Mouse (Mus musculus): ENCODE results near the gene Exoc6b.
"Not testable (repeated sequence)": the region's sequence is repeated elsewhere in the genome, so short reads cannot be mapped to it uniquely, and the experiment has no call there.

The Exoc6b gene

DNA sequence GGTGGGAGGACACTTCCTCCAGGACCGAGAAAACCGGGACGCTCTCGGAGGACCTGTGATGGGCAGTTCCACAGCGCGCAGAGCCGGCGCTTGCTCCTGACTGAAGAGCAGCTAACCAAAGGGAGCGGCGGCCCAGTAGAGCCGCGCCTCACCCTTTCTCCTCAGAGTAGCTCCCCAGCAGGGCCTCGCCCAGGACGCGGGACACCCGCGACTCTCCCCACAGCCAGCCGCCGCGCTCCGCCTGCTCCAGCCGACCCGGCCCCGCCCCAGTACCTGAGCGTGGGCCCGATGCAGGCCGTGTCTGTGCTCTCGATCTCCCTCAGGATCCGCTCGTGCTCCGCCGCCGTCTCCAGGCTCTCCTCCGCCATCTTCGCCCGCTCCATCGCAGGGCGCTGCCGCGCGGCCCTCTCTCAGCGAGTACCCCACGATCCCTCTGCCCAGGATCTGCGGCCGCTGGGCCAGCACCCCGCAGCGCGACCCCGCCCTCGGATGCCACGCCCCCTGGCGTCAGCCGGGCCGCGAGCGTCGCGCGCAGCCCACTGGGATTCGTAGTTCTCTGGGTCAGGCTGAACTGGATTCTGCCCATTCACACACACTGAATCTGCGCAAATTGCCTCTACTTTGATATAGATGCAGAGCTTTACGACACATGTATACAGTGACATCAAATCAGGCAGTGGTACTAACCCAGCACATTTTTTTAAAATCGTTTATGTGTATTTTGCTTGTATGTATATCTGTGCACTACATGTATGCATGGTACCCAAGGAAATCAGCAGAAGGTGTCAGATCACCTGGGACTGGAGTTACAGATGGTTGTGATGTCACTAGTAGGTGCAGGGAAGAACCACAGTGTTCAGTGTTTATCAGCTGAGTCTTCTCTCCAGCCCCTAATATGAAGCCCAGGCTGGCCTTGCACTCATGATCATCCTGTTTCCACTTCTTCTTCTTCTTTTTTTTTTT is at the start of gene Exoc6b:
Exoc6b (minus strand) TSS at position 491 of the 963 bp plus-strand sequence.
- peak; percentile 72 for DNase-seq (ENCODE audit: low spot score)

DNA sequence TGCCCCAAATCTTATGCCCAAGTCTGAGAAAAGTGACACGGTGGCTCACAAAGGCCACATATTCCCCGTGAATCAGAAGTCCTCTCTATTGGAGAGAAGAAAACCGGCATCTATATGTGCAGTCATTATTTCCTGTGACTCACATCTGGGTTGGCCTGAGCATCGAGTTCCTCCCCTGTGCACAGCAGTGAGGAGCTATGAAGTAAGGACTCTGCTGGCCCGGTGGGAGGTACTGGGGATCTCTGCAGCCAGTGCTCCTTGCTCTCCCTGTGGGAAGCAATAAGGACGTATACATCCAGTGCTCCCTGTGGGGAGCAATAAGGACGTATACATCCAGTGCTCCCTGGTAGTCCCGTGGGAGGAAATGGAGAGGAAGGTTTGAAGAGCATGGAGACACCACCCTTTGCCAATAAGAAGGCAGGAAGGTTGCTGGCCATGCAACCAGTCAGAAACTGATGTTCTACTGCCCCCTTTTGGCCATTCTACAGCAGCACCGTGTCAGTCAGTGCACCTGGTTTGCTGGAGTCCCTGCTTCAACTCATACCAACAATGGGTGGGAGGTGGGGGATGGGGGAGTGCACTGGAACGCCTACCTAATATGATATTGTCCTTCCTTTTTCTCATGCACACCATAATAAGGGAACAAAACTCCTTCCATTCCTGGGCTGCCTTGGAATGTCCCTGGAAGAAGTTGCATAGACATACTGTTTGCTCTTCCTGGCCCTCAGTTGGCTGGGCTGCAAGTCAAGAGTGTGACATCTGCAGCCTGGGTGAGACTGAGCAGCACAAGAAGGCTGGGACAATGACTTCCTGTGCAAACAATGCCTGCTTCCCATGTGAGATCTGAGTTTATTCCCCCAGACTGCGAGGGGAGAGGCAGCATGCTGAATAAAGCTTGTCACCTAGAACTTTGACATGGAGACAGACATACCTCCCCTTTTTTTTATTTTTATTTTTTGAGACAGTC is 48.5 kb upstream of the Exoc6b start:
- DNase-seq (ENCODE audit: low spot score), result not testable (repeated sequence)

DNA sequence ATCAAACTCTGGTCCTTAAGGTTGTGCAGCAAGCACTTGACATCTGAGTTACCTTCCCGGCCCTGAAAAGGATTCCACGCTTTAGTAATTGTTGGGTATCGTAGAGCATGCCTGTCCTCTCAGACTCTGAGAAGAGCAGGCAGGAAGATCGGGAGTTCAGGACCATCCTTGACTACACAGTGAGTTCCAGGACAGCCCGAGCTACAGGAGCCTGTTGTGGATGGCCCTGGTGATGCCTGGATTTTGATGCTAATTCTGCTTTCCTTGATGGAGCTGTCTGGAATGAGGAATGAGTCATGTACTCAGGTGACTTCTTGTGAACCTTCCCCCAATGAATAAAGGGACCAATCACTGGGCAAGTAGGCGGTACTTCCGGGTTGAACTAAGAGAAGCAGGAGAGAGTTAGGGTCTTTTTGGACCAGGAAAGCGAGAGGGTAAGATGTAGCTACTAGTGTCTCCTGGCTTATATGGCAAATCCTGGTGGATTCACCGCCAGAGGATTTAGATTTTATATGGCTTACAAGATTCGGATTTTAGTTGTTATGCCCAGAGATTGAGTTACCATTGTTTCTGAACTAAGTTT is 35.8 kb upstream of the Exoc6b start:
- DNase-seq (ENCODE audit: low spot score), result no peak

DNA sequence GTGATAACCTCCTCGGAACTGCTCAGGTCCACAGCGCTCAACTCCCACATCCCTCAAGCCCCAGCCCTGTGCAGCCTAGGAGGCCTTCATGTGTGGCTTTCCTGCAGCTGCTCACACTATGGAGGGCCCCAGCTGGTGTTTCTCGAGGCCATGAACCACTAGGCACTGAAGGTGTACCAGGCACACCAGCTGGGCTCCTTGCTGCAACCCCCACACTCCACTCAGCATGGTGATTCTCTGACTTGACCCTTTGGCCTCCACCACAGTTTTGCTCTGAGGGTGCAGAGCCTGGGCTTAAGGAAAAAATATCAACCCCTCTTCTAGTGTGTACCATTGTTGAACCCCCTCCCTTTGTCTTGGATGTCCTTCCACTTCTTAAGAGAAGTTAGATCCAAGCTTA is 34.0 kb upstream of the Exoc6b start:
- no peak for DNase-seq (ENCODE audit: low spot score)

DNA sequence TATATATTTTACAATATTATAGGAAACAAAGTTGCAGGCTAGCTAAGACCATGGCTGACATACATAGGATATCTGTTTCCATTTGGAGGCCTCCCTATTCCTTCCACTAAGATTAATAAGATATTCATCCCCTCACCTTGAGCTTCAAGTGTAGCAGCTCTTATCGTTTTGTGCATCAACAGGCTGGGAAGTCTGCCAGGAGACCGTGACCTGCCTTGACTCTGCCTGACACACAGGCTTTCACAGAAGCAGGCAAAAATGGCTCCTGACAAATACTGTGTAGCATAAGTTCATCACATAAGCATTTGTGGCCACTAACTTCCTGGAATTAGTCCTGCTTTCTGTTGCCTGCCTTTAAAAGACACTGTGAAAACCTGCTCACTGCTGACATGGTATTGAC is 27.1 kb upstream of the Exoc6b start:
- DNase-seq (ENCODE audit: low spot score), result no peak

DNA sequence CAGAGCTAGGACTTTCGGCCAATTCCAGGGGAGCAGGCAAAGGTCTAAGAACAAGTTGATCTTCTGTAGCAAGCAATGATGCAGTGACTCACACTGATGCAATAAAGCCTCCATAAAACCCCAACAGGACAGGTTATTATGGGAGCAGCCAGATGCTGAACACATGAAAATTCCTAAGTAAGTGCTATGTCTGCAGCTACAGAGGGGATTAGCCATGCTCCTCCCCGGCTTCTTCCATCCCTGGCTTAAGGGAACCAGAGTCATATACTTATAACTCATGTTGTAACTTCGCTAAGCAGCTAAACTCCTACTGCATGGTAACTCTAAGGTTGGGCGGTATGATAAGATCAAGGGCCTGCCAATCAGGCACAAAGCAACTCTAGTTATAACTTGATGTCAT is 18.1 kb upstream of the Exoc6b start:
- DNase-seq (ENCODE audit: low spot score), result no peak

DNA sequence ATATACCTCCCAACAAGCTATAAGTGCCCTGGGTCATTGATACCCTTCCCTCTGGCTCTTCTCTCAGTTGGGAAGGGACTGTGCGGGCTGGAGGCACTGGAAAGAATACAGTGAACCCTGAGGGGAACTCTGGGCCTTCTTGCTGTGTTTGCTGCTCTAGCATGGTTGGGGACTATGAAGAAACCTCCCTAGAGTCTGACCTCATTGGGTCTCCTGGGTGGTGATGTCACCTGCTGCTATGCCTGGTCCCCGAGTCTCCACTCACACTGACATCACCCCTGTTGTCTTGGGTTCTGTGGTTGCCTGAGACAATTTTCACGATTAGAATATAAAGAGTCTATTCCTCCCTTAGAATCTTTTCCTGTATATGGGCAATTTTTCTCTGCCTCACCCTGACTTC is 17.3 kb upstream of the Exoc6b start:
- no peak for DNase-seq (ENCODE audit: low spot score)

DNA sequence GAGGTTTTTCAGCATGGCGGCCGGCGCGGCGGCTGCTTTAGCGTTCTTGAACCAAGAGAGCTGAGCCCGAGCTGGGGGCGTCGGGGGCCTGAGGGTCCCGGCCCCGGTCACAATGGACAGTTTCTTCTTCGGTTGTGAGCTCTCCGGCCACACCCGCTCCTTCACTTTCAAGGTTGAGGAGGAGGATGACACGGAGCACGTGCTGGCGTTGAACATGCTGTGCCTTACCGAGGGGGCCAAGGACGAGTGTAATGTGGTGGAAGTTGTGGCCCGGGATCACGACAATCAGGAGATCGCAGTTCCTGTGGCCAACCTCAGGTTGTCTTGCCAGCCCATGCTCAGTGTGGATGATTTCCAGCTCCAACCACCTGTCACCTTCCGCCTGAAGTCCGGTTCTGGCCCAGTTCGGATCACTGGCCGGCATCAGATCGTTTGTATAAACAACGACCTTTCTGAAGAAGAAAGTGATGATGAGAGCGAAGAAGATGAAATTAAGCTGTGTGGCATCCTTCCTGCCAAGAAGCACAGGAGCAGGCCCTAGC is 6.9 kb upstream of the Exoc6b start:
- not testable (repeated sequence) for DNase-seq (ENCODE audit: low spot score)

DNA sequence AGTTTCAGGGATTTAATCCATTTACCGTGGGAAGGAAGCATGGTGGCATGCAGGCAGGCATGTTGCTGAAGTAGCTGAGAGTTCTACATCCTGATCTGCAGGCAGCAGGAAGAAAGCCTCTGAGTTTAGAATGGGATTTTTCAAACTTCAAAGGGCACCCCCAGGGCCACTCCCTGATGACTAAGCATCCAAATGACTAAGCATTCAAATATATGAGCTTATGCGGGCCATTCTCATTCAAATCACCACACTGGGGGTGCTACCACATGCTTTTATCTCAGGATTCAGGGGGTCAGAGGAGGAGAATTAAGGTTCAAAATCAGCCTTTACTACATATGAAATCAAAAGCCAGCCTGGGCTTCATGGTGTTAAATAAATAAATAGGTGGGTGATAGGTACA is 5.7 kb upstream of the Exoc6b start:
- DNase-seq (ENCODE audit: low spot score), result no peak

DNA sequence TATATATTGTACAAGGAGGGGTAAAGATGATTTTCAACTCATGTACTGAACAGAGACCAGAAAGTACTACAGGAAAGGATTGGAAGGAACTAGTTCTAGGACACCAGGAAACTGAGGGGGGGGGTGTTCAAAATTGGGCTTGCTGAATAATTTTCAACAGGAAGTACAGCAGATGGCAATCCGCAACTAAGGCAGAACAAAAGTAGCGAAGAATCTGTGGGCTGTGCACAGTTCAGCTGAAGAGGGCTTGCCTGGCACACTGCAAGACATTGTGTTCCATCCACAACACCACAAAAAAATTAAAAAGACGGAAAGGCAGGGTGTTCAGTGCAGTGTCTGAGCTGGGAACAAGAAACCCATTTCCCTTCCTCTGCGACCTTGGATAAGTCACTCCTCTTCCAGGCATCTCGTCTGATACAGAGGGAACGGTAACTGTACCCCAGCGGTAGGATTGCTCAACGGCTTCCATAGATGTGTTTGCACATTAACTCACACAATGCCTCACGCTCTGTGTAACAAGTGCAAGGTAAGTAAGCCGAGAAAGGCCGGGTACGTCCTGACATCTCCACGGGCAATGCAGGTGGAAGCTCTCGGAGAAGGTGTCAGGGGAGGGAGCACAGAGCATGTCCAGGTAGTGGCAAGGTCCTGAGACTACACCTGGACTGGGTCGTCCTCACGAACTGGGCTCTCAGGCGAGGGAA is 841 bp downstream of the Exoc6b start:
- DNase-seq (ENCODE audit: low spot score), result no peak

DNA sequence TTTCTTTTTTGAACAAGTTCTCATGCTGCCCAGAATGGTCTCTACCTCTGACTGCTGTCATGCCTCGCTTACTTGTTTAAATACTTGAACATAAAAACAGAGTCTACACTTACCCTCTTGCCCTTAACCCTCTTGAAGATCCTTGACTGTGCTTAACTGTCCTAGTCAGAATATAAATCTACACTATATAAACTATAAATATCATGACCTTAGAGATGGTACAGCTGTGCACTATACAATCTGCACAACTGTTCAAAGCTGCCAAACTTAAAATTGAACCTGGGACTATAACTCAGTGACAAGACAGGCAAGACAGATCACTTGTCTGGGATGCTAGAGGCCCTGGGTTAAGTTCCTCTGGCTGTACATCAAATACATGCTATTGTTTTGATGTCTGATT is 11.7 kb downstream of the Exoc6b start:
- no peak for DNase-seq (ENCODE audit: low spot score)

DNA sequence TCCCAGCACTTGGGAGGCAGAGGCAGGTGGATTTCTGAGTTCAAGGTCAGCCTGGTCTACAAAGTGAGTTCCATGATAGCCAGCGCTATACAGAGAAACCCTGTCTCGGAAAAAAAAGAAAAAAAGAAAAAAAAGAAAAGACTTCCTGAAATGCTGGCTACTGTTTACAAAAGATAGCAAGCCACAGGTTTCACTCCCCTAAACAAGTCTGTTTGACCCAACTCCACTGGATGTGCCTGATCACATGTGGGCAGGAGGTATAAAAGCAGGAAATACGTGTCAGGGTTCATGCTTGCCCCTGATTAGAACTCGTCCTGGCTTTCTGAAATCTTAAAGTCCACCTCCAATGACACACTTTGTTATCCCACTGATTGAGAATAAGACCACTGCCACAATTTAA is 18.2 kb downstream of the Exoc6b start:
- no peak for DNase-seq (ENCODE audit: low spot score)

DNA sequence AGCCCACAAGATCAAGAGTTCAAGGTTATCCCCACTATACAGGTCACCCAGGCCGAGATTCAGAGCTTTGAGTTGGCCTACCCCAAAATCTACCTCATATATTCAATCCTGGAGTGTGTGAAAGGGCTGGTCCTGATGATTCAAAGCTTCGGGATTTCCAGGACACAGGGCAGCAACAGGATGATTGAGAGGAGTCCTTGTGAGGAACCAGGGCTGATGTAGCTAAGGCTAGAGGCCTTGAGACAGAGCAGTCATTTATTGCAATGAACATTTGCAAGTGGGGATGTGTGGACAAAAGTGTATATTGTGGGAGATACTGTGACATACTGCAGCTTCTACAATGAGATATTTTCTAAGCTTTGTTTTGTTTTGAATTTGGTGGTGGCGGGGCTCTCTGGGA is 22.8 kb downstream of the Exoc6b start:
- DNase-seq (ENCODE audit: low spot score), result no peak

DNA sequence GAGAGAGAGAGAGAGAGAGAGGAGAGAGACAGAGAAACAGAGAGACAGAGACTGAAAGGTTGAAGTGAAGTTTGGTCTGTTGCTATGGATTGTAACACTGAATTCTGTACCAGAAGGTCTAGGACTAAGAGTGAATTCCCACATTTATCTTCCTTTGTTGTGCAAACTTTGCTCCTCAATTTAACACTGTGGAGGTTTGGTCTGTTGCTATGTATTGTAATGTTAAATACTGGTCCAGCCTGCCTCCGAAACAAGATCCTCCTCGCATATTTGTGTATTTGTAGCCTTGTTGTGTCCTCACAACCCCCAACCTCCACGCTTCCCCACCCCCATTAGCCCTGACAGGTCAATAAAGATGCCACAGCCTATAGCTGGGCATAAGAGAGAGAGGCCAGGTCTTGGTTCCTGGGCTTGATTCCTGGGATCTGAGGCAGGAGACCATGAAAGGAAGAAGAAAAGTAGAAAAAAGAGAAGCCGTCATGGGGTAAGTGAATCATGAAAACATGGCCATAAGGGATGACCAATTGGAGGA is 24.6 kb downstream of the Exoc6b start:
- DNase-seq (ENCODE audit: low spot score), result no peak

DNA sequence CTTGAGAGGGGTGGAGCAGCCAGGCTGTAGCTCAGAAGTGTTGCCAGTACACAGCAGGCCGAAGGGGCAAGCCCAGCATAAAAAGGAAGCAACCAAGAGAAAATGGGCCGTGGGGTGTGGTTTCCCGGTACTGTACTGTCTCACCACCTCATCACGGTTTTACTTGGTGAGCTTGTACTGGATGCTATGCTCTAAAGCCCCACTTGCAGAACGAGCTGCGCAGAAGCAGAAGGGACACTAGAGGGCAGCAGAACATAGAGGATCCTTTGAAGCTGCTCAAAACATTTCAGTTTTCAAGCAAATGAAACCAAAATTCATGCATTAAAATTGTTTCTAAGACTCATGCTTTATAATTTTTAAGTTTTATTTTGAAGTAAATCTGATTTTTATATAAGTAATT is 31.6 kb downstream of the Exoc6b start:
- DNase-seq (ENCODE audit: low spot score), result peak; percentile 12

DNA sequence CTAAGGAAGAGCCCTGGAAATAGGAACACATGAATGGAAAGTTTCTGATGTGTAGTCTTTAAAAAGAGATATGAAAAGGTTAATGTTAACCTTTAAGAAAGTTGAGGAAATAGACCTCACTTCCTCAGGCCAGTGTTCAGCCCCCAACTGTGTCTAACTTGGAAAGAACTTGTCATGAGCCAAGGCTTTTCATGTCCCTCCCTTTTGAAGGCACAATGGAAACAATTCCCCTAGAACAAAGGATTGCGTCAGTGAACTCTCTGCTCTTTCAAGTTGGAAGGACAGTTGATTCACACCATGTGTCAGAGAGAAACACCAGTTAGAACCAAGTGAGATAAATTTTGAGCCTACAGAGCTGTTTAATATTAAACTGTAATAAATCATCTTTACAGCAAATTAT is 39.6 kb downstream of the Exoc6b start:
- no peak for DNase-seq (ENCODE audit: low spot score)

DNA sequence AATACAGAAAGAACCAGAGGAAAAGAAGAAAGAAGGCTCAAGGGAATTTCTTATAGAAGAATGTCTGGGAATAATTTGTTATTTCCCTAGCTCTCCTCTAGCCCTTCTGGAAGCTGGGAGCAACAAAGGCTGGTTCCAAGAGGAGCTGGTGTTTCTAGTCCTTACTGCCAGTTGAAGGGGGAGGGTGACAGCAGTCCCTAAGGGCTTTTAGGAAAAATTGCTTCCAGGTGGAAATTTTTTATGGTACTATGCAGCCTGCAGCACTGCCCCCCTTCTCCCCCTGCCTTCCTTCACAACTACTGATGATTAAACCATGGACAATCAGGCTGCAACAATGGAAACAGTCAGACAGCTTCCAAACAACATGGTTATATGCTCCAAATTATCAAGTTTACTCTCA is 44.9 kb downstream of the Exoc6b start:
- no peak for DNase-seq (ENCODE audit: low spot score)

DNA sequence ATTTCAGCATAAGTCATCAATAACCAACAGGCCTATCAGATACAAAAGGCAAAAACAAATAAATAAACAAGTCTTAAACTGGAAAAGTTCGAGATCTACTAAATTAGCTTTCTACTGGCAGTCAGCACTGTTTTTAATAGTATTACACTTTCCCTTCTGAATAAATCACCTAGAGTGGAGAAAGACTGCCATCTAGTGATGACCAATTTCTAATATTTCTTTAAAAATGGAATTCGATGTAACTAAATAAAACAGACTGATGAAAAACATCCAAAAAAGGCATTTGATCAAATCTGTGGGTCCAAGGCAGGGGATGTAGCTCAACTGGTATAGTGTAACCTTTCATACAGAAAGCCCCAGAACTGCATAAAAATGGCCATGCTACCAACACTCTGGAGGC is 52.3 kb downstream of the Exoc6b start:
- no peak for DNase-seq (ENCODE audit: low spot score)

DNA sequence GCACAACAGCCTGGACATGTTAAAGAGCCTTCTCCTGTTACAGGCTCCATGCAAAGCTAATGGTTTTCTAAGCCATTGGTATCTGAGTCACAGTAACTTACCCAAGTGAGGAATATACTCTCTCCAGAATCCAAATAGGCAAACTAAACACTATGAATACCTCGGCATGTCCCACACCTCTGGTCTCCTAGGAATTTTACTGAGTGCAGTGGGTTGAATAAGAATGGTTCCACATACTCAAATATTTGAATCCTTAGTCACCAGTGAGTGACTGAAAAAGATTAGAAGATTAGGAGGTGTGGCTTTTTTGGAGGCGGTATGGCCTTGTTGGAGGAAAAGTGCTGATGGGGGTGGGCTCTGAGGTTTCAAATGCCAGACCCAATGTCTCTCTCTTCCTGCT is 55.4 kb downstream of the Exoc6b start:
- no peak for DNase-seq (ENCODE audit: low spot score)

DNA sequence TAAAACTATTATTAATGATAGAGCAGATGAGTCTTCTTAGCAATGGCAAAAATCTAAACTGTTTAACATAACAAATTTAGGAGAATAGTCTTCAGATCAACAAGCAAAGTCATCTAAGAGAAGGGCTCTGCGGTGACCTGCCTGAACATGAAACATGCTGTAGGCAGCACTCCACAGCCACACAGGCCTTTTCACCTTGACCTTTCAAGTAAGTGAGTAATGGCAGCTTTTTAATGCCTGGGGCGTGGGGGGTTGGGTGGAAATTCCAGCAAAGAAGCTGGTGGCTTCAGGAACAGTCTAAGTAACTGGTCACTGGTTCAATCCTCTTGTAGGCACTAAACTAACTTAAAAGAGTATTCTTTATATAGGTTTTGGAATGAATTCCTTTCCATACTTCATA is 58.9 kb downstream of the Exoc6b start:
- no peak for DNase-seq (ENCODE audit: low spot score)

DNA sequence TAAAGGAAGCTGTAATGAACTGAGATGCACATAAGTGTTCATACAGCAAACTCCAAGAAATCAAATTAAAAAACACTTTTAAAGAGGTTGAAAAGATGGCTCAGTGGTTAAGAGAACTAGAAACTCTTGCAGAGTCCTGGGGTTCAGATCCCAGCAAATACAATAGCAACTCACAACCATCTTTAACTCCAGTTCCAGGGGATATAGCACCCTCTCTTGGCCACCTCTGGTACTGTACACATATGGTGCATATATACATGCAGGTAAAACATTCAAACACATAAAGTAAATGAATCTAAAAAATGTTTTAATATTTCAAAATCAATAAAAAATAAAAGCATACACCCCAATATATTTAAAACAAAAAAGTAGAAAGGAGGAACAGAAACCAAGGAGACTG is 73.9 kb downstream of the Exoc6b start:
- DNase-seq (ENCODE audit: low spot score), result no peak
